Mouse (Mus musculus) forebrain, postnatal 0 days (tissue): ENCODE results near the gene Lig1. TPM values are rescaled to one million over a fixed set of nuclear protein-coding genes. Genes with fewer than 3 reads are reported as not detected.
A peak's percentile ranks its signal among the peaks of the same experiment; 100 is the strongest.
"Not testable (repeated sequence)": the region's sequence is repeated elsewhere in the genome, so short reads cannot be mapped to it uniquely, and the experiment has no call there.

Experiments
- ATAC-seq: fragments of 200-750 bp; cut with Nextera tagmentation; 2 replicates; pipeline ENCODE4 v1.8.0; 2017; ENCODE audit warnings: mild to moderate bottlenecking, moderate library complexity
- DNase-seq: peaks from one replicate; pipeline ENCODE4 v3.0.0-alpha.2; 2015
- H3K27ac ChIP-seq: fragments of 300-500 bp; sonication (generic); 2 replicates; pipeline ENCODE4 v1.5.1; 2014; ENCODE audit warnings: low read depth, mild to moderate bottlenecking, antibody characterized with exemption, low read length, moderate library complexity, mixed read lengths
- H3K27me3 ChIP-seq: fragments of 300-500 bp; sonication (generic); 2 replicates; pipeline ENCODE4 v1.6.1; 2014; ENCODE audit warnings: mild to moderate bottlenecking, low read length, mixed read lengths; ENCODE audit not compliant: insufficient read depth
- H3K36me3 ChIP-seq: fragments of 300-500 bp; sonication (generic); 2 replicates; pipeline ENCODE4 v1.6.1; 2014; ENCODE audit warnings: mild to moderate bottlenecking, moderate library complexity; ENCODE audit not compliant: insufficient read depth
- H3K4me1 ChIP-seq: fragments of 300-500 bp; sonication (generic); 2 replicates; pipeline ENCODE4 v1.6.1; 2014; ENCODE audit warnings: antibody characterized with exemption; ENCODE audit not compliant: insufficient read depth
- H3K4me2 ChIP-seq: fragments of 300-500 bp; sonication (generic); 2 replicates; pipeline ENCODE4 v1.6.1; 2014; ENCODE audit warnings: low read depth, mild to moderate bottlenecking, moderate library complexity
- H3K4me3 ChIP-seq: fragments of 300-500 bp; sonication (generic); 2 replicates; pipeline ENCODE4 v1.5.1; 2014; ENCODE audit warnings: low read depth, low read length, mixed read lengths
- H3K9ac ChIP-seq: fragments of 300-500 bp; sonication (generic); 2 replicates; pipeline ENCODE4 v1.6.1; 2014; ENCODE audit warnings: mild to moderate bottlenecking
- H3K9me3 ChIP-seq: fragments of 300-500 bp; sonication (generic); 2 replicates; pipeline ENCODE4 v1.6.1; 2016; ENCODE audit warnings: low read length
- CTCF ChIP-seq: sonication (generic); IDR thresholded peaks from 2 replicates; pipeline ENCODE4 v1.5.1; 2016; ENCODE audit warnings: antibody characterized with exemption, control low read depth, low read depth
- WGBS: fragments of 180-500 bp; shearing (Covaris S2); extraction: QIAGEN DNeasy Blood & Tissue Kit; methylation state at CpG from one replicate; pipeline ENCODE4 v1.1.7; 2014; 5-methylcytosine and 5-hydroxymethylcytosine counted together
- polyA plus RNA-seq: library from polyadenylated mRNA; unstranded; fragments of >200 nt; fragmentation: Nextera tagmentation; extraction: Ambion mirVana; gene quantifications from 2 replicates; pipeline ENCODE4 v1.2.1, GENCODE M21; 2015
- total RNA-seq: library from RNA; depleted of rRNA; stranded (reverse); fragments of >200 nt; gene quantifications from 2 replicates; pipeline ENCODE4 v1.2.3, GENCODE M21; 2014

Lig1 gene
- total and polyA plus RNA-seq, 2 experiments from 2014 or later: 9.6 to 26.2 TPM

- no peak for TF ChIP-seq CTCF
- peaks cover 5% of the 10 kb centered on the region for H3K4me1 ChIP-seq
- no peaks in the 10 kb centered on the region for H3K27me3 ChIP-seq
- ATAC-seq (no peak), DNase-seq (no peak)
- 31% methylated on average over 2 of the region's 2 CpGs for whole genome bisulfite sequencing
- H3K9ac ChIP-seq: peak overlapping the region; percentile 79
- H3K4me2 ChIP-seq: peak overlapping the region; percentile 75
- H3K36me3 ChIP-seq: peaks cover 23% of the 10 kb centered on the region
- H3K4me3 ChIP-seq: peak overlapping the region; percentile 50
- peak overlapping the region; percentile 71; the same call in 1 of the 2 replicates for H3K27ac ChIP-seq
- no peaks in the 10 kb centered on the region for H3K9me3 ChIP-seq
These were observed 750 bp downstream of the Lig1 start for GRCm38 (mm10) chr7:13277833-13278232.

GRCm38 (mm10) chr7:13278308-13278891 lies 1.3 kb downstream of the Lig1 start, which contains the start of gene Zswim9:
Zswim9 (minus strand) TSS chr7:13278721.
- under 1% methylated on average over 39 of the region's 39 CpGs for WGBS
- Histone ChIP-seq H3K9me3 (no peaks in the 10 kb centered on the region), H3K4me3 (peak within 1 kb of the TSS; percentile 50), H3K27me3 (no peaks in the 10 kb centered on the region), H3K27ac (peak within 1 kb of the TSS; percentile 71), H3K4me1 (peaks cover 5% of the 10 kb centered on the region), H3K4me2 (peak within 1 kb of the TSS; percentile 75), H3K36me3 (peaks cover 25% of the 10 kb centered on the region), H3K9ac (peak within 1 kb of the TSS; percentile 79)
- DNase-seq: peak; percentile 95
- no peak; the same call in 1 of the 2 replicates for TF ChIP-seq CTCF
- peak; percentile 99 for ATAC-seq

GRCm38 (mm10) chr7:13278957-13279356 lies 1.9 kb downstream of the Lig1 start:
- 1% methylated on average over 13 of the region's 29 CpGs for WGBS
- H3K27ac ChIP-seq, H3K9me3 ChIP-seq, DNase-seq, H3K27me3 ChIP-seq, H3K4me1 ChIP-seq: not testable (repeated sequence)
- Histone ChIP-seq H3K4me3 (peak overlapping the region; percentile 50), H3K4me2 (peak overlapping the region; percentile 75), H3K9ac (peak overlapping the region; percentile 79; the same call in 1 of the 2 replicates), H3K36me3 (peaks cover 22% of the 10 kb centered on the region)
- ATAC-seq: peak; percentile 25

- Histone ChIP-seq H3K36me3 (peaks cover 56% of the 10 kb centered on the region), H3K9ac (no peak overlapping the region), H3K4me3 (no peak overlapping the region), H3K27me3 (no peaks in the 10 kb centered on the region), H3K4me2 (no peak overlapping the region), H3K9me3 (no peaks in the 10 kb centered on the region), H3K27ac (no peak overlapping the region), H3K4me1 (no peaks in the 10 kb centered on the region)
- 46% methylated on average over 5 of the region's 5 CpGs for WGBS
- peak; percentile 79 for ATAC-seq
- TF ChIP-seq CTCF: peak; percentile 81
- peak; percentile 52 for DNase-seq
These were observed 11.5 kb downstream of the Lig1 start for GRCm38 (mm10) chr7:13288621-13289020.

- 94% methylated on average over 1 of the region's 1 CpGs for WGBS
- no peak overlapping the region for H3K9ac ChIP-seq
- no peak for ATAC-seq
- peaks cover 65% of the 10 kb centered on the region for H3K36me3 ChIP-seq
- TF ChIP-seq CTCF: no peak
- H3K4me3 ChIP-seq: no peak overlapping the region
- no peaks in the 10 kb centered on the region for H3K4me1 ChIP-seq
- H3K4me2 ChIP-seq: no peak overlapping the region
- H3K27ac ChIP-seq: no peak overlapping the region
- H3K27me3 ChIP-seq: no peaks in the 10 kb centered on the region
- H3K9me3 ChIP-seq: no peaks in the 10 kb centered on the region
- DNase-seq: no peak
These were observed 13.1 kb downstream of the Lig1 start for GRCm38 (mm10) chr7:13290041-13290675.

GRCm38 (mm10) chr7:13291370-13291769 lies 14.3 kb downstream of the Lig1 start:
- H3K4me3 ChIP-seq: no peak overlapping the region
- WGBS: 90% methylated on average over 2 of the region's 2 CpGs
- no peak overlapping the region for H3K27ac ChIP-seq
- ATAC-seq (no peak), DNase-seq (no peak)
- H3K27me3 ChIP-seq: no peaks in the 10 kb centered on the region
- H3K4me1 ChIP-seq: no peaks in the 10 kb centered on the region
- H3K36me3 ChIP-seq: peaks cover 67% of the 10 kb centered on the region
- no peak overlapping the region for H3K9ac ChIP-seq
- H3K4me2 ChIP-seq: no peak overlapping the region
- H3K9me3 ChIP-seq: no peaks in the 10 kb centered on the region
- TF ChIP-seq CTCF: no peak
